Mouse (Mus musculus): Measurements from ENCODE around the gene Abhd16b. TPM values are rescaled to one million over a fixed set of nuclear protein-coding genes. Genes with fewer than 3 reads are reported as not detected.
A peak's percentile ranks its signal among the peaks of the same experiment; 100 is the strongest.

Abhd16b gene
- polyA plus RNA-seq, 2 experiments: 0.01 TPM; not detected in 1

GRCm38 (mm10) chr2:181462604-181463003, 30.4 kb upstream of the Abhd16b start:
- Histone ChIP-seq H3K9ac (replicated peaks) (peak overlapping the region; percentile 31; the same call in 1 of the 2 replicates), H3K4me1 (replicated peaks; ENCODE audit: control insufficient read depth in 2 of 2, insufficient read depth in 2 of 2, low read length in 1 of 2) (peaks cover 34 to 36% of the 10 kb centered on the region in 2 experiments)
- WGBS (ENCODE audit: insufficient replicate concordance): 69% methylated on average over 1 of the region's 1 CpGs

GRCm38 (mm10) chr2:181463008-181463738, 29.8 kb upstream of the Abhd16b start:
- TF ChIP-seq CTCF (IDR thresholded peaks at IDR 0.05; ENCODE audit: low read depth) (no peak), EP300 (IDR thresholded peaks at IDR 0.05; ENCODE audit: low read depth) (peak; percentile 25; the same call in 1 of the 2 replicates)
- peak; percentile 12 for ATAC-seq (ENCODE audit: insufficient read depth)
- Histone ChIP-seq H3K36me3 (replicated peaks; ENCODE audit: control insufficient read depth, insufficient read depth, low read depth) (no peaks in the 10 kb centered on the region), H3K9me3 (ENCODE audit: control insufficient read depth, low read length) (no peaks in the 10 kb centered on the region), H3K4me1 (replicated peaks; ENCODE audit: control insufficient read depth in 2 of 2, insufficient read depth in 2 of 2, low read length in 1 of 2) (peaks cover 29 to 32% of the 10 kb centered on the region in 2 experiments), H3K4me2 (ENCODE audit: low read depth) (peak overlapping the region; percentile 9; the same call in 1 of the 2 replicates), H3K27ac (no peak overlapping the region), H3K27me3 (ENCODE audit: control insufficient read depth, insufficient read depth, low read length) (peaks cover 2% of the 10 kb centered on the region; the same call in 1 of the 2 replicates), H3K9ac (replicated peaks) (peak overlapping the region; percentile 31; the same call in 1 of the 2 replicates), H3K4me3 (ENCODE audit: insufficient read depth in 1 of 2, low read depth in 2 of 2, low read length in 2 of 2) (no peak overlapping the region)
- 27% methylated on average over 7 of the region's 7 CpGs for WGBS (ENCODE audit: insufficient replicate concordance)
- DNase-seq (ENCODE audit: low read depth in 3 of 3, low spot score in 3 of 3): peak; percentile 63 to 73 (median 64)

More at GRCm38 (mm10) chr2:181462604-181463003, 30.4 kb upstream of the Abhd16b start:
- no peak overlapping the region for H3K4me3 ChIP-seq (ENCODE audit: insufficient read depth in 1 of 2, low read depth in 2 of 2, low read length in 2 of 2)
- H3K27ac ChIP-seq: no peak overlapping the region
- peak overlapping the region; percentile 9; the same call in 1 of the 2 replicates for H3K4me2 ChIP-seq (ENCODE audit: low read depth)
- peaks cover 6% of the 10 kb centered on the region; the same call in 1 of the 2 replicates for H3K27me3 ChIP-seq (ENCODE audit: control insufficient read depth, insufficient read depth, low read length)
- no peaks in the 10 kb centered on the region for H3K36me3 ChIP-seq (replicated peaks; ENCODE audit: control insufficient read depth, insufficient read depth, low read depth)
- TF ChIP-seq EP300 (IDR thresholded peaks at IDR 0.05; ENCODE audit: low read depth) (no peak), CTCF (IDR thresholded peaks at IDR 0.05; ENCODE audit: low read depth) (no peak)
- no peak for DNase-seq (ENCODE audit: low read depth in 3 of 3, low spot score in 3 of 3)
- no peak for ATAC-seq (ENCODE audit: insufficient read depth)
- no peaks in the 10 kb centered on the region for H3K9me3 ChIP-seq (ENCODE audit: control insufficient read depth, low read length)

- H3K9me3 ChIP-seq (ENCODE audit: control insufficient read depth, low read length): no peaks in the 10 kb centered on the region
- DNase-seq (ENCODE audit: low read depth in 3 of 3, low spot score in 3 of 3) (no peak), ATAC-seq (ENCODE audit: insufficient read depth) (no peak)
- no peaks in the 10 kb centered on the region for H3K36me3 ChIP-seq (replicated peaks; ENCODE audit: control insufficient read depth, insufficient read depth, low read depth)
- peaks cover 26 to 31% of the 10 kb centered on the region in 2 experiments for H3K4me1 ChIP-seq (replicated peaks; ENCODE audit: control insufficient read depth in 2 of 2, insufficient read depth in 2 of 2, low read length in 1 of 2)
- no peak overlapping the region for H3K27ac ChIP-seq
- no peak overlapping the region for H3K4me2 ChIP-seq (ENCODE audit: low read depth)
- TF ChIP-seq EP300 (IDR thresholded peaks at IDR 0.05; ENCODE audit: low read depth) (no peak), CTCF (IDR thresholded peaks at IDR 0.05; ENCODE audit: low read depth) (no peak)
- no peaks in the 10 kb centered on the region for H3K27me3 ChIP-seq (ENCODE audit: control insufficient read depth, insufficient read depth, low read length)
- WGBS (ENCODE audit: insufficient replicate concordance): 55% methylated on average over 3 of the region's 3 CpGs
- no peak overlapping the region for H3K4me3 ChIP-seq (ENCODE audit: insufficient read depth in 1 of 2, low read depth in 2 of 2, low read length in 2 of 2)
- no peak overlapping the region for H3K9ac ChIP-seq (replicated peaks)
Measured at GRCm38 (mm10) chr2:181465423-181465822, 27.6 kb upstream of the Abhd16b start.

GRCm38 (mm10) chr2:181470285-181470684, 22.7 kb upstream of the Abhd16b start:
- ATAC-seq (ENCODE audit: insufficient read depth): no peak
- H3K4me1 ChIP-seq (replicated peaks; ENCODE audit: control insufficient read depth in 2 of 2, insufficient read depth in 2 of 2, low read length in 1 of 2): peaks cover 0 to 15% of the 10 kb centered on the region in 2 experiments; a peak in 3 of 4 replicates
- H3K4me3 ChIP-seq (ENCODE audit: insufficient read depth in 1 of 2, low read depth in 2 of 2, low read length in 2 of 2): no peak overlapping the region
- TF ChIP-seq EP300 (IDR thresholded peaks at IDR 0.05; ENCODE audit: low read depth) (no peak), CTCF (IDR thresholded peaks at IDR 0.05; ENCODE audit: low read depth) (no peak)
- no peaks in the 10 kb centered on the region for H3K9me3 ChIP-seq (ENCODE audit: control insufficient read depth, low read length)
- 16% methylated on average over 2 of the region's 2 CpGs for WGBS (ENCODE audit: insufficient replicate concordance)
- no peaks in the 10 kb centered on the region for H3K27me3 ChIP-seq (ENCODE audit: control insufficient read depth, insufficient read depth, low read length)
- H3K4me2 ChIP-seq (ENCODE audit: low read depth): no peak overlapping the region
- no peak for DNase-seq (ENCODE audit: low read depth in 3 of 3, low spot score in 3 of 3)
- H3K36me3 ChIP-seq (replicated peaks; ENCODE audit: control insufficient read depth, insufficient read depth, low read depth): no peaks in the 10 kb centered on the region
- no peak overlapping the region for H3K9ac ChIP-seq (replicated peaks)
- no peak overlapping the region for H3K27ac ChIP-seq

GRCm38 (mm10) chr2:181471246-181471645, 21.8 kb upstream of the Abhd16b start:
- no peak overlapping the region for H3K4me3 ChIP-seq (ENCODE audit: insufficient read depth in 1 of 2, low read depth in 2 of 2, low read length in 2 of 2)
- H3K4me1 ChIP-seq (replicated peaks; ENCODE audit: control insufficient read depth in 2 of 2, insufficient read depth in 2 of 2, low read length in 1 of 2): peaks cover 0 to 15% of the 10 kb centered on the region in 2 experiments; a peak in 3 of 4 replicates
- no peak for TF ChIP-seq EP300 (IDR thresholded peaks at IDR 0.05; ENCODE audit: low read depth)
- TF ChIP-seq CTCF (IDR thresholded peaks at IDR 0.05; ENCODE audit: low read depth): no peak
- WGBS (ENCODE audit: insufficient replicate concordance): 18% methylated on average over 5 of the region's 5 CpGs
- no peak overlapping the region for H3K9ac ChIP-seq (replicated peaks)
- no peak for DNase-seq (ENCODE audit: low read depth in 3 of 3, low spot score in 3 of 3)
- H3K27me3 ChIP-seq (ENCODE audit: control insufficient read depth, insufficient read depth, low read length): no peaks in the 10 kb centered on the region
- no peaks in the 10 kb centered on the region for H3K36me3 ChIP-seq (replicated peaks; ENCODE audit: control insufficient read depth, insufficient read depth, low read depth)
- no peak overlapping the region for H3K27ac ChIP-seq
- H3K4me2 ChIP-seq (ENCODE audit: low read depth): no peak overlapping the region
- no peaks in the 10 kb centered on the region for H3K9me3 ChIP-seq (ENCODE audit: control insufficient read depth, low read length)
- ATAC-seq (ENCODE audit: insufficient read depth): no peak
